Comparison of ENCODE assay signal across 1 mouse cellular context in genomic region chr17:80378386-80378785, GRCm38 (mm10). TPM values are rescaled to one million over a fixed set of nuclear protein-coding genes. Genes with fewer than 3 reads are reported as not detected.
"Had no signal": no experiment of that assay in that cellular context is flagged by ENCODE, and none has a peak within 500 bp of the region (broad histone marks: within the 10 kb centered on the region; RNA-seq: fewer than 3 reads in every experiment).

No protein-coding gene starts in this region.

RNA-seq across cellular contexts. Expression of gene Gm10190, which starts 5.0 kb away (rescaled TPM):
- total RNA-seq: megakaryocyte progenitor cell, adult 5-6 weeks had no signal
